Mouse (Mus musculus) embryonic facial prominence, embryonic 10.5 days (tissue): ENCODE data around the gene Tfap2c. TPM values are rescaled to one million over a fixed set of nuclear protein-coding genes. Genes with fewer than 3 reads are reported as not detected.
A peak's percentile ranks its signal among the peaks of the same experiment; 100 is the strongest.

Experiments
- DNase-seq: peaks from one replicate; pipeline ENCODE4 v3.0.0-alpha.2; 2017; ENCODE audit warnings: low spot score
- H3K27ac ChIP-seq: fragments of 300-500 bp; sonication (generic); replicated peaks from 2 replicates; pipeline ENCODE4 v1.5.1; 2016; ENCODE audit warnings: mild to moderate bottlenecking
- H3K27me3 ChIP-seq: fragments of 300-500 bp; sonication (generic); replicated peaks from 2 replicates; pipeline ENCODE4 v1.6.1; 2016; ENCODE audit warnings: low read depth, mild to moderate bottlenecking; ENCODE audit not compliant: poor library complexity, severe bottlenecking
- H3K36me3 ChIP-seq: fragments of 300-500 bp; sonication (generic); replicated peaks from 2 replicates; pipeline ENCODE4 v1.6.1; 2016; ENCODE audit warnings: mild to moderate bottlenecking, moderate library complexity
- H3K4me1 ChIP-seq: fragments of 300-500 bp; sonication (generic); 2 replicates; pipeline ENCODE4 v1.6.1; 2016
- H3K4me3 ChIP-seq: fragments of 300-500 bp; sonication (generic); 2 replicates; pipeline ENCODE4 v1.5.1; 2016; ENCODE audit warnings: mild to moderate bottlenecking, moderate library complexity
- H3K9me3 ChIP-seq: fragments of 300-500 bp; sonication (generic); 2 replicates; pipeline ENCODE4 v1.6.1; 2016; ENCODE audit warnings: mild to moderate bottlenecking
- WGBS: fragments of 180-500 bp; shearing (Covaris S2); methylation state at CpG from one replicate; pipeline ENCODE4 v1.1.7; 2016; 5-methylcytosine and 5-hydroxymethylcytosine counted together
- polyA plus RNA-seq: library from polyadenylated mRNA; unstranded; fragments of >200 nt; fragmentation: Nextera tagmentation; extraction: Ambion mirVana; gene quantifications from 2 replicates; pipeline ENCODE4 v1.2.1, GENCODE M21; 2016

The Tfap2c gene
- polyA plus RNA-seq, 1 experiment from 2014 or later = 15.4 TPM

GRCm38 (mm10) chr2:172558674-172559468 lies 9.5 kb downstream of the Tfap2c start:
- peaks cover 39% of the 10 kb centered on the region for H3K4me1 ChIP-seq
- H3K9me3 ChIP-seq = no peaks in the 10 kb centered on the region
- peaks cover 31% of the 10 kb centered on the region for H3K36me3 ChIP-seq
- peaks cover 86% of the 10 kb centered on the region for H3K27me3 ChIP-seq
- peak; percentile 39 for DNase-seq
- H3K4me3 ChIP-seq = peak overlapping the region; percentile 13; the same call in 1 of the 2 replicates
- H3K27ac ChIP-seq = no peak overlapping the region
- WGBS = 29% methylated on average over 21 of the region's 21 CpGs

GRCm38 (mm10) chr2:172561016-172561415 lies 11.6 kb downstream of the Tfap2c start:
- WGBS = 15% methylated on average over 10 of the region's 10 CpGs
- no peak overlapping the region; the same call in 1 of the 2 replicates for H3K27ac ChIP-seq
- peak; percentile 56 for DNase-seq
- H3K4me1 ChIP-seq = peaks cover 36% of the 10 kb centered on the region
- no peak overlapping the region for H3K4me3 ChIP-seq
- peaks cover 13% of the 10 kb centered on the region for H3K36me3 ChIP-seq
- H3K27me3 ChIP-seq = peaks cover 64% of the 10 kb centered on the region
- no peaks in the 10 kb centered on the region for H3K9me3 ChIP-seq

GRCm38 (mm10) chr2:172567835-172568234 lies 18.4 kb downstream of the Tfap2c start:
- no peak overlapping the region for H3K4me3 ChIP-seq
- WGBS = 86% methylated on average over 9 of the region's 9 CpGs
- no peaks in the 10 kb centered on the region for H3K9me3 ChIP-seq
- H3K4me1 ChIP-seq = no peaks in the 10 kb centered on the region; the same call in none of the 2 replicates
- peaks cover 10% of the 10 kb centered on the region; the same call in 1 of the 2 replicates for H3K27me3 ChIP-seq
- no peak overlapping the region for H3K27ac ChIP-seq
- no peaks in the 10 kb centered on the region for H3K36me3 ChIP-seq
- no peak for DNase-seq

GRCm38 (mm10) chr2:172568466-172568865 lies 19.1 kb downstream of the Tfap2c start:
- H3K36me3 ChIP-seq = no peaks in the 10 kb centered on the region
- 84% methylated on average over 2 of the region's 2 CpGs for WGBS
- no peak overlapping the region for H3K4me3 ChIP-seq
- no peak overlapping the region for H3K27ac ChIP-seq
- peaks cover 8% of the 10 kb centered on the region; the same call in 1 of the 2 replicates for H3K27me3 ChIP-seq
- DNase-seq = no peak
- no peaks in the 10 kb centered on the region for H3K9me3 ChIP-seq
- H3K4me1 ChIP-seq = no peaks in the 10 kb centered on the region; the same call in 1 of the 2 replicates

GRCm38 (mm10) chr2:172577196-172577766 lies 27.9 kb downstream of the Tfap2c start:
- no peak overlapping the region for H3K27ac ChIP-seq
- H3K4me1 ChIP-seq = peaks cover 7% of the 10 kb centered on the region
- H3K36me3 ChIP-seq = no peaks in the 10 kb centered on the region
- WGBS = 69% methylated on average over 2 of the region's 2 CpGs
- H3K27me3 ChIP-seq = peaks cover 27% of the 10 kb centered on the region
- H3K4me3 ChIP-seq = no peak overlapping the region
- H3K9me3 ChIP-seq = no peaks in the 10 kb centered on the region
- DNase-seq = no peak

- H3K9me3 ChIP-seq = no peaks in the 10 kb centered on the region
- H3K4me1 ChIP-seq = peaks cover 16% of the 10 kb centered on the region
- WGBS = 84% methylated on average over 5 of the region's 5 CpGs
- no peak for DNase-seq
- no peak overlapping the region for H3K4me3 ChIP-seq
- no peak overlapping the region for H3K27ac ChIP-seq
- H3K36me3 ChIP-seq = no peaks in the 10 kb centered on the region
- peaks cover 30% of the 10 kb centered on the region for H3K27me3 ChIP-seq
Observed at GRCm38 (mm10) chr2:172579221-172579620, 29.8 kb downstream of the Tfap2c start.

GRCm38 (mm10) chr2:172580536-172581265 lies 31.3 kb downstream of the Tfap2c start:
- no peak overlapping the region for H3K4me3 ChIP-seq
- no peaks in the 10 kb centered on the region for H3K9me3 ChIP-seq
- DNase-seq = no peak
- H3K36me3 ChIP-seq = no peaks in the 10 kb centered on the region
- peaks cover 35% of the 10 kb centered on the region for H3K27me3 ChIP-seq
- H3K27ac ChIP-seq = 0 out of 2 replicates have a peak overlapping the region, but pooled peaks have one; percentile 45
- H3K4me1 ChIP-seq = peaks cover 18% of the 10 kb centered on the region
- 52% methylated on average over 12 of the region's 12 CpGs for WGBS

GRCm38 (mm10) chr2:172583312-172583711 lies 33.9 kb downstream of the Tfap2c start:
- H3K9me3 ChIP-seq = no peaks in the 10 kb centered on the region
- no peak for DNase-seq
- H3K27ac ChIP-seq = no peak overlapping the region
- H3K36me3 ChIP-seq = no peaks in the 10 kb centered on the region
- WGBS = 26% methylated on average over 7 of the region's 7 CpGs
- peaks cover 19% of the 10 kb centered on the region for H3K4me1 ChIP-seq
- H3K4me3 ChIP-seq = no peak overlapping the region
- peaks cover 35% of the 10 kb centered on the region for H3K27me3 ChIP-seq

- peaks cover 23% of the 10 kb centered on the region for H3K4me1 ChIP-seq
- no peaks in the 10 kb centered on the region for H3K9me3 ChIP-seq
- H3K36me3 ChIP-seq = no peaks in the 10 kb centered on the region
- no peak for DNase-seq
- WGBS = 93% methylated on average over 6 of the region's 6 CpGs
- H3K27ac ChIP-seq = no peak overlapping the region
- H3K27me3 ChIP-seq = peaks cover 33% of the 10 kb centered on the region
- H3K4me3 ChIP-seq = no peak overlapping the region
Observed at GRCm38 (mm10) chr2:172585329-172585728, 35.9 kb downstream of the Tfap2c start.

GRCm38 (mm10) chr2:172589048-172589447 lies 39.7 kb downstream of the Tfap2c start:
- H3K4me3 ChIP-seq = no peak overlapping the region
- H3K4me1 ChIP-seq = peaks cover 13% of the 10 kb centered on the region
- H3K9me3 ChIP-seq = no peaks in the 10 kb centered on the region
- peaks cover 15% of the 10 kb centered on the region; the same call in 1 of the 2 replicates for H3K27me3 ChIP-seq
- H3K27ac ChIP-seq = no peak overlapping the region
- DNase-seq = no peak
- no peaks in the 10 kb centered on the region for H3K36me3 ChIP-seq
- WGBS = 93% methylated on average over 1 of the region's 1 CpGs

GRCm38 (mm10) chr2:172590839-172591238 lies 41.4 kb downstream of the Tfap2c start:
- Histone ChIP-seq H3K27ac (0 out of 2 replicates have a peak overlapping the region, but pooled peaks have one; percentile 25), H3K9me3 (no peaks in the 10 kb centered on the region), H3K4me3 (no peak overlapping the region), H3K36me3 (no peaks in the 10 kb centered on the region), H3K27me3 (peaks cover 10% of the 10 kb centered on the region; the same call in 1 of the 2 replicates), H3K4me1 (peaks cover 21% of the 10 kb centered on the region)
- 87% methylated on average over 5 of the region's 5 CpGs for WGBS
- DNase-seq = no peak

- Histone ChIP-seq H3K36me3 (no peaks in the 10 kb centered on the region), H3K4me1 (peaks cover 43% of the 10 kb centered on the region), H3K27ac (no peak overlapping the region), H3K9me3 (no peaks in the 10 kb centered on the region), H3K27me3 (peaks cover 23% of the 10 kb centered on the region; the same call in 1 of the 2 replicates), H3K4me3 (no peak overlapping the region)
- no peak for DNase-seq
- WGBS = 83% methylated on average over 7 of the region's 7 CpGs
Observed at GRCm38 (mm10) chr2:172594326-172594725, 44.9 kb downstream of the Tfap2c start.
